Mouse (Mus musculus): Measurements from ENCODE around the gene Ngf.

- TF ChIP-seq CTCF (IDR thresholded peaks at IDR 0.05; ENCODE audit: extremely low read depth, insufficient read depth, low read length) (no peak), POLR2A (IDR thresholded peaks at IDR 0.05; ENCODE audit: extremely low read depth, insufficient read depth, low read length) (no peak)
Observed at GRCm38 (mm10) chr3:102516937-102517336, 47.2 kb downstream of the Ngf start.

Data from cortical plate, adult 2 months (tissue).